Mouse (Mus musculus) G1E (cell line): ENCODE results near the gene Alkal2.

Source experiments
- CTCF ChIP-seq: IDR thresholded peaks from 2 replicates; pipeline ENCODE4 v1.5.1; 2012; ENCODE audit warnings: low read depth, low read length, inconsistent platforms, mixed read lengths
- GATA1 ChIP-seq: IDR thresholded peaks from 2 replicates; pipeline ENCODE4 v1.6.1; 2012; ENCODE audit warnings: borderline replicate concordance, low read length, inconsistent platforms, mixed read lengths
- POLR2AphosphoS5 ChIP-seq: IDR thresholded peaks from 2 replicates; pipeline ENCODE4 v1.6.1; 2012; ENCODE audit warnings: low read depth, low read length, inconsistent platforms; ENCODE audit not compliant: insufficient replicate concordance
- TAL1 ChIP-seq: conservative IDR thresholded peaks from 2 replicates; pipeline ENCODE4 v1.6.1; 2012; ENCODE audit warnings: low read depth, low read length, inconsistent platforms, mixed read lengths

DNA sequence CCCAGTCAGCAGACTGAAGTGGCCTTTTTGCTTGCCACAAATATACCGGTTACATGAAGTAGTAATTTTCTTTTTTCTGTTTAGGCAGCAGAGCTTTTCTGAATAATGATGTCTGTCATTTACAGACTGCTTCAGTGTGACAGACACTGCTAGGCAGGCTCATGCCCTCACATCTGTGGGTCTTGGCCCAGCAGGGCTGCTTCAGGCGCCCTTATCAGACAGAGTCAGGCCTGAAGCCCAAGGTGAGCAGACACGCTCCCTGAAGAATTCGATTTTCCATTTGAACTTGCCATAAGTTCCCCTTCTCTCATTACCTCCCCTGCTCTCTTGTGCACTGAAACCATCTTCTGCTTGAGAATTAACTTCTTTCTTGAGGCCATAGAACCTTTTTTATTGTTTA lies 3.9 kb downstream of the Alkal2 start:
- TF ChIP-seq CTCF: no peak
- no peak for TF ChIP-seq TAL1
- no peak for TF ChIP-seq POLR2AphosphoS5
- TF ChIP-seq GATA1: no peak
